33 mouse cellular contexts compared by ENCODE assay signal in the genomic region with DNA sequence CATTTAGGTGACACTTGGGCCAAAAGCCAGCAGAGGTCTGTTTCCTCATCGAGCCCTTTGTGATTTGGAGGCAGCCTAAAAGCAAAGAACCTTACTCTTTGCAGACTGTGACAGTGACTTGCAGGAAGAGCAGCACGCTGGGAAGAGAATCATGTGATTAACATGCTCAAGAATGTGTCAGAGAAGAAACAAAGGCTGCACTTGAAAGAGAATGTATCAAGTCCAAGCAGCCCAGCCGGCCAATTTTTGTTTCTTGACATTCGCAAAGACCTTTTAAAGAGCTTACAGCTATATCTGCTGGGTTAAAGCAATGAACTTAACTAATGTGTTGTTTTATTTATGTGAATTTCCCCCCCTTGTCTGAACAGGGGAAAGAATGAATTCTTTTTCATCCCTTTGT.
A peak's percentile ranks its signal among the peaks of the same experiment; 100 is the strongest.
DNase-seq lines count a peak whose midpoint lies in the region; ATAC-seq and TF ChIP-seq lines count a peak whose summit lies in the region.
"Had no signal": no experiment of that assay in that cellular context is flagged by ENCODE, and none has a peak within 500 bp of the region (broad histone marks: within the 10 kb centered on the region; RNA-seq: fewer than 3 reads in every experiment).

No protein-coding gene starts in this region.

- no peak for TF ChIP-seq CTCF in forebrain, postnatal 0 days (IDR thresholded peaks at IDR 0.05; ENCODE audit: low read depth)

- no peak for DNase-seq in forebrain, postnatal 0 days
- DNase-seq in limb, embryonic 11.5 days (ENCODE audit: low spot score) = peak; percentile 18
- DNase-seq in limb, embryonic 10.5 days (ENCODE audit: low spot score) = no peak
- DNase-seq in retina, postnatal 1 day = peak; percentile 5
- DNase-seq in retina, embryonic 14.5 days (ENCODE audit: low spot score) = no peak
- DNase-seq: adrenal gland, adult 2 months; cerebellum, adult 8-10 months; cerebellum, postnatal 25 days; gastrocnemius, adult 2 months; gastrocnemius, postnatal 36 days; heart, adult 18-20 months; heart, postnatal 36 days; layer of hippocampus, adult 9-11 months; liver, postnatal 0 days; lung, postnatal 4 days; right cerebral cortex, adult 18-20 months; thymus, postnatal 4 days had no signal

- 33% methylated on average over 4 of the region's 4 CpGs for WGBS in forebrain, postnatal 0 days
- WGBS in forebrain, embryonic 15.5 days = 37% methylated on average over 4 of the region's 4 CpGs
- 79% methylated on average over 4 of the region's 4 CpGs for WGBS in limb, embryonic 11.5 days
- WGBS in limb, embryonic 10.5 days = 77% methylated on average over 4 of the region's 4 CpGs
- 45% methylated on average over 4 of the region's 4 CpGs for WGBS in liver, embryonic 12.5 days (ENCODE audit: insufficient replicate concordance)

- no peaks in the 10 kb centered on the region for H3K4me1 ChIP-seq in forebrain, postnatal 0 days (ENCODE audit: insufficient read depth)
- no peaks in the 10 kb centered on the region for H3K4me1 ChIP-seq in forebrain, embryonic 15.5 days
- no peaks in the 10 kb centered on the region; the same call in 1 of the 2 replicates for H3K4me1 ChIP-seq in limb, embryonic 11.5 days (ENCODE audit: control insufficient read depth, insufficient read depth, low read length)
- H3K4me1 ChIP-seq in limb, embryonic 10.5 days = peaks cover 32% of the 10 kb centered on the region
- no peaks in the 10 kb centered on the region for H3K4me1 ChIP-seq in liver, embryonic 12.5 days
- H3K4me1 ChIP-seq: embryonic facial prominence, embryonic 15.5 days; forebrain, embryonic 12.5 days; hindbrain, embryonic 12.5 days; megakaryocyte, embryonic 14.5 days; midbrain, embryonic 15.5 days; neural tube, embryonic 15.5 days had no signal

- H3K9ac ChIP-seq in forebrain, postnatal 0 days = no peak overlapping the region
- no peak overlapping the region for H3K9ac ChIP-seq in forebrain, embryonic 15.5 days (replicated peaks)
- no peak overlapping the region for H3K9ac ChIP-seq in limb, embryonic 11.5 days (ENCODE audit: low read length)
- no peak overlapping the region for H3K9ac ChIP-seq in liver, embryonic 12.5 days
- H3K9ac ChIP-seq: embryonic facial prominence, embryonic 15.5 days; forebrain, embryonic 12.5 days; hindbrain, embryonic 12.5 days; limb, embryonic 13.5 days; liver, postnatal 0 days; midbrain, embryonic 15.5 days; neural tube, embryonic 15.5 days had no signal

- H3K4me3 ChIP-seq in forebrain, postnatal 0 days (ENCODE audit: low read depth, low read length) = no peak overlapping the region
- H3K4me3 ChIP-seq in forebrain, embryonic 15.5 days = no peak overlapping the region
- H3K4me3 ChIP-seq in limb, embryonic 11.5 days (ENCODE audit: low read depth, low read length) = no peak overlapping the region
- no peak overlapping the region for H3K4me3 ChIP-seq in limb, embryonic 10.5 days
- H3K4me3 ChIP-seq in liver, embryonic 12.5 days = no peak overlapping the region
- H3K4me3 ChIP-seq: embryonic facial prominence, embryonic 10.5 days; embryonic facial prominence, embryonic 15.5 days; forebrain, embryonic 12.5 days; gastrocnemius, adult 2 months; hindbrain, embryonic 12.5 days; limb, embryonic 13.5 days; megakaryocyte, embryonic 14.5 days; midbrain, embryonic 15.5 days; neural tube, embryonic 15.5 days had no signal

- 0 out of 2 replicates have a peak, but pooled peaks have one; percentile 42 for ATAC-seq in forebrain, postnatal 0 days
- ATAC-seq in forebrain, embryonic 15.5 days (replicated peaks) = no peak
- no peak for ATAC-seq in limb, embryonic 11.5 days (ENCODE audit: insufficient number of reproducible peaks, low FRiP score, low TSS enrichment, low read depth)
- no peak for ATAC-seq in liver, embryonic 12.5 days
- ATAC-seq: activated CD4-positive, CD25-positive, alpha-beta regulatory T cell, adult 4 months; intestine, postnatal 0 days; liver, postnatal 0 days; midbrain, embryonic 15.5 days had no signal

- H3K4me2 ChIP-seq in forebrain, postnatal 0 days (ENCODE audit: low read depth) = no peak overlapping the region
- H3K4me2 ChIP-seq in forebrain, embryonic 15.5 days (replicated peaks) = no peak overlapping the region
- H3K4me2 ChIP-seq in limb, embryonic 11.5 days (ENCODE audit: low read depth, severe bottlenecking) = no peak overlapping the region
- H3K4me2 ChIP-seq in liver, embryonic 12.5 days = no peak overlapping the region
- H3K4me2 ChIP-seq: embryonic facial prominence, embryonic 15.5 days; forebrain, embryonic 12.5 days; heart, embryonic 11.5 days; hindbrain, embryonic 12.5 days; limb, embryonic 13.5 days; liver, embryonic 11.5 days; midbrain, embryonic 15.5 days; neural tube, embryonic 15.5 days had no signal

- H3K27me3 ChIP-seq in forebrain, postnatal 0 days (ENCODE audit: insufficient read depth, low read length) = no peaks in the 10 kb centered on the region
- H3K27me3 ChIP-seq in forebrain, embryonic 15.5 days = no peaks in the 10 kb centered on the region
- H3K27me3 ChIP-seq in limb, embryonic 11.5 days (ENCODE audit: control insufficient read depth, insufficient read depth, low read length) = no peaks in the 10 kb centered on the region
- no peaks in the 10 kb centered on the region for H3K27me3 ChIP-seq in limb, embryonic 10.5 days (ENCODE audit: low read depth, poor library complexity, severe bottlenecking)
- H3K27me3 ChIP-seq in liver, embryonic 12.5 days (replicated peaks) = no peaks in the 10 kb centered on the region
- H3K27me3 ChIP-seq: embryonic facial prominence, embryonic 15.5 days; forebrain, embryonic 12.5 days; hindbrain, embryonic 12.5 days; megakaryocyte, embryonic 14.5 days; midbrain, embryonic 15.5 days; neural tube, embryonic 15.5 days had no signal

- H3K36me3 ChIP-seq in forebrain, postnatal 0 days (ENCODE audit: insufficient read depth) = no peaks in the 10 kb centered on the region
- no peaks in the 10 kb centered on the region for H3K36me3 ChIP-seq in forebrain, embryonic 15.5 days
- no peaks in the 10 kb centered on the region for H3K36me3 ChIP-seq in limb, embryonic 11.5 days (ENCODE audit: control insufficient read depth, insufficient read depth, low read length)
- H3K36me3 ChIP-seq in limb, embryonic 10.5 days = no peaks in the 10 kb centered on the region
- H3K36me3 ChIP-seq in liver, embryonic 12.5 days = no peaks in the 10 kb centered on the region
- H3K36me3 ChIP-seq: embryonic facial prominence, embryonic 10.5 days; embryonic facial prominence, embryonic 15.5 days; forebrain, embryonic 12.5 days; G1E; hindbrain, embryonic 12.5 days; limb, embryonic 13.5 days; midbrain, embryonic 15.5 days; neural tube, embryonic 15.5 days had no signal

- H3K27ac ChIP-seq in forebrain, postnatal 0 days (ENCODE audit: low read depth, low read length) = no peak overlapping the region
- no peak overlapping the region for H3K27ac ChIP-seq in forebrain, embryonic 15.5 days (replicated peaks)
- no peak overlapping the region for H3K27ac ChIP-seq in limb, embryonic 11.5 days (replicated peaks; ENCODE audit: low read depth, low read length)
- H3K27ac ChIP-seq in limb, embryonic 10.5 days = no peak overlapping the region
- H3K27ac ChIP-seq in liver, embryonic 12.5 days = no peak overlapping the region
- H3K27ac ChIP-seq: embryonic facial prominence, embryonic 10.5 days; embryonic facial prominence, embryonic 15.5 days; forebrain, embryonic 12.5 days; gastrocnemius, adult 2 months; hindbrain, embryonic 12.5 days; limb, embryonic 13.5 days; midbrain, embryonic 15.5 days; neural tube, embryonic 15.5 days; stomach, postnatal 0 days had no signal

- H3K9me3 ChIP-seq in forebrain, postnatal 0 days (ENCODE audit: low read length) = no peaks in the 10 kb centered on the region
- H3K9me3 ChIP-seq in forebrain, embryonic 15.5 days = no peaks in the 10 kb centered on the region
- H3K9me3 ChIP-seq in limb, embryonic 11.5 days (ENCODE audit: control insufficient read depth, low read length) = no peaks in the 10 kb centered on the region
- H3K9me3 ChIP-seq in limb, embryonic 10.5 days (replicated peaks) = no peaks in the 10 kb centered on the region
- no peaks in the 10 kb centered on the region for H3K9me3 ChIP-seq in liver, embryonic 12.5 days (replicated peaks)
- H3K9me3 ChIP-seq: embryonic facial prominence, embryonic 10.5 days; embryonic facial prominence, embryonic 15.5 days; forebrain, embryonic 12.5 days; hindbrain, embryonic 12.5 days; limb, embryonic 13.5 days; midbrain, embryonic 15.5 days; neural tube, embryonic 15.5 days had no signal

Comparison
In these comparisons a context has a peak if more than half of its experiments do, and no peak if none do; other contexts are left out.
1. DNase-seq: peak in limb, embryonic 11.5 days (single experiment) and retina, postnatal 1 day (single experiment); none in forebrain, postnatal 0 days (single experiment), limb, embryonic 10.5 days (single experiment) and retina, embryonic 14.5 days (single experiment).